In genomic region chr13:113595987-113596386, GRCm38 (mm10) we compare ENCODE assay signal across 9 mouse cellular contexts. TPM values are rescaled to one million over a fixed set of nuclear protein-coding genes. Genes with fewer than 3 reads are reported as not detected.
DNase-seq lines count a peak whose midpoint lies in the region; ATAC-seq lines count a peak whose summit lies in the region.
"Had no signal": no experiment of that assay in that cellular context is flagged by ENCODE, and none has a peak within 500 bp of the region (broad histone marks: within the 10 kb centered on the region; RNA-seq: fewer than 3 reads in every experiment).

No protein-coding gene starts in this region.

- H3K36me3 ChIP-seq in limb, embryonic 12.5 days = peaks cover 35% of the 10 kb centered on the region
- H3K36me3 ChIP-seq in limb, embryonic 10.5 days = peaks cover 50% of the 10 kb centered on the region

- WGBS in limb, embryonic 12.5 days = 73% methylated on average over 8 of the region's 8 CpGs
- 81% methylated on average over 8 of the region's 8 CpGs for WGBS in limb, embryonic 10.5 days

- DNase-seq in frontal cortex, postnatal 25 days (ENCODE audit: low spot score in 2 of 2) = no peak
- no peak for DNase-seq in limb, embryonic 10.5 days (ENCODE audit: low spot score)
- peak; percentile 82 to 84 for DNase-seq in cerebellum, postnatal 25 days
- DNase-seq in kidney, adult 9 months = no peak
- DNase-seq in c-Kit-positive CD71-positive TER-119-positive erythroid progenitor cells, embryonic 14.5 days (ENCODE audit: low spot score) = no peak
- DNase-seq: kidney, postnatal 25 days had no signal

- ATAC-seq in frontal cortex, adult (ENCODE audit: low TSS enrichment) = peak; percentile 73
- no peak for ATAC-seq in limb, embryonic 12.5 days (ENCODE audit: insufficient number of reproducible peaks, insufficient read depth, low FRiP score, low TSS enrichment, low read depth)
- ATAC-seq in megakaryocyte progenitor cell, adult 5-6 weeks (replicated peaks; ENCODE audit: poor library complexity) = peak; percentile 45

- H3K9ac ChIP-seq in limb, embryonic 12.5 days (replicated peaks) = 0 out of 2 replicates have a peak overlapping the region, but pooled peaks have one; percentile 23

- peak overlapping the region; percentile 59 for H3K27ac ChIP-seq in limb, embryonic 12.5 days
- no peak overlapping the region for H3K27ac ChIP-seq in limb, embryonic 10.5 days

- H3K4me2 ChIP-seq in limb, embryonic 12.5 days = 0 out of 2 replicates have a peak overlapping the region, but pooled peaks have one; percentile 17

- H3K4me1 ChIP-seq in limb, embryonic 12.5 days (replicated peaks) = peaks cover 48% of the 10 kb centered on the region
- peaks cover 35% of the 10 kb centered on the region for H3K4me1 ChIP-seq in limb, embryonic 10.5 days

- H3K4me3 ChIP-seq in limb, embryonic 12.5 days (replicated peaks) = no peak overlapping the region
- H3K4me3 ChIP-seq in limb, embryonic 10.5 days = no peak overlapping the region

- H3K9me3 ChIP-seq in limb, embryonic 12.5 days = no peaks in the 10 kb centered on the region
- no peaks in the 10 kb centered on the region for H3K9me3 ChIP-seq in limb, embryonic 10.5 days (replicated peaks)

- no peaks in the 10 kb centered on the region for H3K27me3 ChIP-seq in limb, embryonic 12.5 days
- H3K27me3 ChIP-seq in limb, embryonic 10.5 days (ENCODE audit: low read depth, poor library complexity, severe bottlenecking) = no peaks in the 10 kb centered on the region

RNA-seq across cellular contexts. Expression of gene Snx18, which starts 22.4 kb away (rescaled TPM):
- 40.6 and 41.5 TPM in 2 replicates for polyA plus RNA-seq in limb, embryonic 12.5 days (2016; fragmentation: Nextera tagmentation; extraction: Ambion mirVana)
- polyA plus RNA-seq in limb, embryonic 10.5 days (2016; fragmentation: Nextera tagmentation; extraction: Ambion mirVana) = 21.6 and 22.5 TPM in 2 replicates
- total RNA-seq in megakaryocyte progenitor cell, adult 5-6 weeks (2015) = 35.4 and 45.4 TPM in 2 replicates
- 40.1 and 42.2 TPM in 2 replicates for total RNA-seq in megakaryocyte progenitor cell, adult 5-6 weeks (2017)

Comparison
In these comparisons a context has a peak if more than half of its experiments do, and no peak if none do; other contexts are left out.
1. DNase-seq: peak in cerebellum, postnatal 25 days (2 of 2); none in frontal cortex, postnatal 25 days (0 of 2), limb, embryonic 10.5 days (single experiment), kidney, adult 9 months (single experiment) and c-Kit-positive CD71-positive TER-119-positive erythroid progenitor cells, embryonic 14.5 days (single experiment).